Comparison of ENCODE assay signal across 10 mouse cellular contexts in the genomic region with DNA sequence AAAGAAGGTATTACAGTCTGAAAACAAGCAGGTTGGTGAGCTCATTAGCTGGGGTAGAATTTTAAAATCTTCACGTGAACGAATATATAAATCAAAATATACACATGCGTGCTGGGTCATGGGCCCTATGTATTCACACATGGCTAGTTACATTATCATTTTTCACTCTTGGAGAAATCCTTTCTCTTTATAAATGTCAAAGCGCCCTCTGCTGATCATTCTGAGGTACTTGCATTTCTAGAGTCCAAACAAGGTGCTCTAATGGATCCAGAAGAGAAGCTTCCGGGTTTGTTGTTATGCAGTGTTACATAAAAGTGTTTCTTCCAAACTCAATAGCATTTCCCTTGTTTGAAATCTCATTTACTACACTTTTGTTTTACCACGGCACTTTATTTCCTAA. TPM values are rescaled to one million over a fixed set of nuclear protein-coding genes. Genes with fewer than 3 reads are reported as not detected.
A peak's percentile ranks its signal among the peaks of the same experiment; 100 is the strongest.
DNase-seq lines count a peak whose midpoint lies in the region; ATAC-seq and TF ChIP-seq lines count a peak whose summit lies in the region.
"Had no signal": no experiment of that assay in that cellular context is flagged by ENCODE, and none has a peak within 500 bp of the region (broad histone marks: within the 10 kb centered on the region; RNA-seq: fewer than 3 reads in every experiment).

No protein-coding gene starts in this region.

- no peaks in the 10 kb centered on the region for H3K36me3 ChIP-seq in hindbrain, postnatal 0 days (ENCODE audit: insufficient read depth, low read length)
- H3K36me3 ChIP-seq: limb, embryonic 12.5 days; stomach, embryonic 15.5 days had no signal

- no peak overlapping the region for H3K27ac ChIP-seq in hindbrain, postnatal 0 days
- H3K27ac ChIP-seq: limb, embryonic 12.5 days; stomach, embryonic 15.5 days had no signal

- no peak overlapping the region for H3K9ac ChIP-seq in hindbrain, postnatal 0 days (replicated peaks; ENCODE audit: low read length)
- H3K9ac ChIP-seq: limb, embryonic 12.5 days; stomach, embryonic 15.5 days had no signal

- no peaks in the 10 kb centered on the region for H3K9me3 ChIP-seq in hindbrain, postnatal 0 days (ENCODE audit: low read length)
- H3K9me3 ChIP-seq: limb, embryonic 12.5 days; stomach, embryonic 15.5 days had no signal

- H3K4me3 ChIP-seq in hindbrain, postnatal 0 days (ENCODE audit: low read length), result no peak overlapping the region
- H3K4me3 ChIP-seq: erythroblast, embryonic 14.5 days; limb, embryonic 12.5 days; stomach, embryonic 15.5 days had no signal

- no peaks in the 10 kb centered on the region for H3K27me3 ChIP-seq in hindbrain, postnatal 0 days (ENCODE audit: insufficient read depth, low read length)
- H3K27me3 ChIP-seq: limb, embryonic 12.5 days; stomach, embryonic 15.5 days had no signal

- peak; percentile 39 for DNase-seq in layer of hippocampus, adult 11-12 months (ENCODE audit: low spot score)
- DNase-seq in layer of hippocampus, postnatal 36 days, result no peak
- peak; percentile 31 for DNase-seq in ES-CJ7 (ENCODE audit: low read depth, low spot score)
- DNase-seq in ZHBTc4 (ENCODE audit: low read depth, low spot score), result peak; percentile 53
- DNase-seq in hindbrain, postnatal 0 days (ENCODE audit: low spot score), result peak; percentile 81
- no peak for DNase-seq in urinary bladder, postnatal 36 days (ENCODE audit: low spot score in 2 of 2)

- TF ChIP-seq CTCF in hindbrain, postnatal 0 days (IDR thresholded peaks at IDR 0.05; ENCODE audit: low read depth), result peak; percentile 69

- WGBS in hindbrain, postnatal 0 days, result 23% methylated on average over 6 of the region's 6 CpGs

- no peaks in the 10 kb centered on the region for H3K4me1 ChIP-seq in hindbrain, postnatal 0 days (ENCODE audit: insufficient read depth, low read length)
- H3K4me1 ChIP-seq: limb, embryonic 12.5 days; stomach, embryonic 15.5 days had no signal

- peak; percentile 55; the same call in 1 of the 2 replicates for ATAC-seq in hindbrain, postnatal 0 days
- ATAC-seq in megakaryocyte-erythroid progenitor cell, adult 5-6 weeks (replicated peaks; ENCODE audit: low FRiP score, low TSS enrichment, poor library complexity, severe bottlenecking), result peak; percentile 92

- no peak overlapping the region for H3K4me2 ChIP-seq in hindbrain, postnatal 0 days (ENCODE audit: low read depth, low read length)
- H3K4me2 ChIP-seq: limb, embryonic 12.5 days; stomach, embryonic 15.5 days had no signal

RNA-seq across cellular contexts. Expression of gene Ifih1, which starts 15.6 kb away (rescaled TPM):
- total RNA-seq in layer of hippocampus, postnatal 36 days (2021), result 1 to 10 TPM; 1.8 to 2.3 TPM
- 1.5 and 2.0 TPM in 2 replicates for total RNA-seq in hindbrain, postnatal 0 days (2014; rRNA removed)
- 2.1 and 3.5 TPM in 2 replicates for polyA plus RNA-seq in hindbrain, postnatal 0 days (2015; fragmentation: Nextera tagmentation; extraction: Ambion mirVana)
- 16.4 and 21.6 TPM in 2 replicates for total RNA-seq in megakaryocyte-erythroid progenitor cell, adult 5-6 weeks (2014; fragmentation: Nextera tagmentation)
- total RNA-seq in megakaryocyte-erythroid progenitor cell, adult 5-6 weeks (2017), result 19.9 and 42.7 TPM in 2 replicates

RNA-seq across cellular contexts. Expression of gene Gca, which starts 33.6 kb away (rescaled TPM):
- 10 to 100 TPM; 13.4 to 14.5 TPM for total RNA-seq in layer of hippocampus, postnatal 36 days (2021)
- total RNA-seq in hindbrain, postnatal 0 days (2014; rRNA removed), result 2.4 and 2.7 TPM in 2 replicates
- 4.1 and 4.3 TPM in 2 replicates for polyA plus RNA-seq in hindbrain, postnatal 0 days (2015; fragmentation: Nextera tagmentation; extraction: Ambion mirVana)
- total RNA-seq in megakaryocyte-erythroid progenitor cell, adult 5-6 weeks (2014; fragmentation: Nextera tagmentation), result 1.2 and 1.4 TPM in 2 replicates
- total RNA-seq in megakaryocyte-erythroid progenitor cell, adult 5-6 weeks (2017), result 1.6 and 1.9 TPM in 2 replicates
- polyA plus RNA-seq: erythroblast, embryonic 14.5 days had no signal

RNA-seq across cellular contexts. Expression of gene Fap, which starts 56.6 kb away (rescaled TPM):
- total RNA-seq in layer of hippocampus, postnatal 36 days (2021), result 1 to 10 TPM in 1 of 2 experiments, under 1 TPM in 1; 0.35 to 1.6 TPM
- total RNA-seq in hindbrain, postnatal 0 days (2014; rRNA removed), result 0.31 and 2.1 TPM in 2 replicates
- 0.82 and 0.99 TPM in 2 replicates for polyA plus RNA-seq in hindbrain, postnatal 0 days (2015; fragmentation: Nextera tagmentation; extraction: Ambion mirVana)
- total RNA-seq in megakaryocyte-erythroid progenitor cell, adult 5-6 weeks (2014; fragmentation: Nextera tagmentation), result 0.37 TPM in 1 of 2 replicates, not detected in the other
- total RNA-seq in megakaryocyte-erythroid progenitor cell, adult 5-6 weeks (2017), result 1.0 and 1.6 TPM in 2 replicates
- polyA plus RNA-seq: erythroblast, embryonic 14.5 days had no signal

Comparison
In these comparisons a context has a peak if more than half of its experiments do, and no peak if none do; other contexts are left out.
1. DNase-seq: peak in layer of hippocampus, adult 11-12 months (single experiment), ES-CJ7 (single experiment), ZHBTc4 (single experiment) and hindbrain, postnatal 0 days (single experiment); none in layer of hippocampus, postnatal 36 days (0 of 2) and urinary bladder, postnatal 36 days (0 of 2).